Mouse (Mus musculus) midbrain, embryonic 14.5 days (tissue): ENCODE results near the gene Olfr1310. TPM values are rescaled to one million over a fixed set of nuclear protein-coding genes. Genes with fewer than 3 reads are reported as not detected.
"Not testable (repeated sequence)": the region's sequence is repeated elsewhere in the genome, so short reads cannot be mapped to it uniquely, and the experiment has no call there.

ENCODE experiments used
- ATAC-seq: fragments of 200-750 bp; cut with Nextera tagmentation; 2 replicates; pipeline ENCODE4 v1.8.0; 2017; ENCODE audit warnings: moderate number of reproducible peaks, moderate library complexity; ENCODE audit not compliant: low FRiP score, low TSS enrichment
- DNase-seq: peaks from one replicate; pipeline ENCODE4 v3.0.0-alpha.2; 2015
- H3K27ac ChIP-seq: fragments of 300-500 bp; sonication (generic); replicated peaks from 2 replicates; pipeline ENCODE4 v1.5.1; 2014; ENCODE audit warnings: mild to moderate bottlenecking, low read depth, low read length, moderate library complexity
- H3K27me3 ChIP-seq: fragments of 300-500 bp; sonication (generic); 2 replicates; pipeline ENCODE4 v1.6.1; 2014; ENCODE audit warnings: low read length, control low read depth, mixed read lengths; ENCODE audit not compliant: control insufficient read depth, insufficient read depth
- H3K36me3 ChIP-seq: fragments of 300-500 bp; sonication (generic); 2 replicates; pipeline ENCODE4 v1.6.1; 2014; ENCODE audit warnings: low read length, control low read depth; ENCODE audit not compliant: control insufficient read depth, insufficient read depth
- H3K4me1 ChIP-seq: fragments of 300-500 bp; sonication (generic); 2 replicates; pipeline ENCODE4 v1.6.1; 2014; ENCODE audit warnings: mild to moderate bottlenecking, antibody characterized with exemption, low read length, control low read depth; ENCODE audit not compliant: control insufficient read depth, insufficient read depth
- H3K4me2 ChIP-seq: fragments of 300-500 bp; sonication (generic); 2 replicates; pipeline ENCODE4 v1.6.1; 2014; ENCODE audit warnings: mild to moderate bottlenecking, low read length, moderate library complexity
- H3K4me3 ChIP-seq: fragments of 300-500 bp; sonication (generic); replicated peaks from 2 replicates; pipeline ENCODE4 v1.5.1; 2014; ENCODE audit warnings: low read depth, low read length
- H3K9ac ChIP-seq: fragments of 300-500 bp; sonication (generic); replicated peaks from 2 replicates; pipeline ENCODE4 v1.6.1; 2014; ENCODE audit warnings: mild to moderate bottlenecking, low read length, moderate library complexity
- H3K9me3 ChIP-seq: fragments of 300-500 bp; sonication (generic); 2 replicates; pipeline ENCODE4 v1.6.1; 2016; ENCODE audit warnings: low read length, control low read depth, mixed read lengths; ENCODE audit not compliant: control insufficient read depth
- WGBS: fragments of 180-500 bp; shearing (Covaris S2); extraction: QIAGEN DNeasy Blood & Tissue Kit; methylation state at CpG from one replicate; pipeline ENCODE4 v1.1.7; 2014; 5-methylcytosine and 5-hydroxymethylcytosine counted together
- polyA plus RNA-seq: library from polyadenylated mRNA; unstranded; fragments of >200 nt; fragmentation: Nextera tagmentation; extraction: Ambion mirVana; gene quantifications from 2 replicates; pipeline ENCODE4 v1.2.1, GENCODE M21; 2014

Olfr1310 gene
- 0.22 TPM in 1 of 2 replicates, not detected in the other for polyA plus RNA-seq

GRCm38 (mm10) chr2:112012608-112013007 is at the start of gene Olfr1310:
TSS of gene Olfr1310 (minus strand) at chr2:112012708.
- H3K9me3 ChIP-seq = no peaks in the 10 kb centered on the region
- DNase-seq = no peak
- ATAC-seq = no peak
- H3K27me3 ChIP-seq = no peaks in the 10 kb centered on the region
- H3K4me2 ChIP-seq = no peak within 1 kb of the TSS
- no peak within 1 kb of the TSS for H3K9ac ChIP-seq
- H3K4me1 ChIP-seq = no peaks in the 10 kb centered on the region
- H3K36me3 ChIP-seq = no peaks in the 10 kb centered on the region
- no peak within 1 kb of the TSS for H3K4me3 ChIP-seq
- H3K27ac ChIP-seq = no peak within 1 kb of the TSS

- ATAC-seq (no peak), DNase-seq (no peak)
- no peak within 1 kb of the TSS for H3K9ac ChIP-seq
- H3K4me2 ChIP-seq = no peak within 1 kb of the TSS
- no peaks in the 10 kb centered on the region for H3K9me3 ChIP-seq
- no peaks in the 10 kb centered on the region for H3K36me3 ChIP-seq
- WGBS = 35% methylated on average over 1 of the region's 1 CpGs
- no peaks in the 10 kb centered on the region for H3K4me1 ChIP-seq
- no peaks in the 10 kb centered on the region for H3K27me3 ChIP-seq
- no peak within 1 kb of the TSS for H3K4me3 ChIP-seq
- no peak within 1 kb of the TSS for H3K27ac ChIP-seq
These were observed 37.6 kb upstream of the Olfr1310 start, which contains the start of gene Olfr1312 for GRCm38 (mm10) chr2:112050138-112050537. TSS of gene Olfr1312 (minus strand) at chr2:112050238.

- not testable (repeated sequence) for DNase-seq, H3K9ac ChIP-seq, H3K4me3 ChIP-seq, H3K27me3 ChIP-seq, H3K9me3 ChIP-seq, H3K27ac ChIP-seq, H3K36me3 ChIP-seq, H3K4me1 ChIP-seq, H3K4me2 ChIP-seq, ATAC-seq
- WGBS = 50% methylated on average over 6 of the region's 6 CpGs
These were observed 14.5 kb upstream of the Olfr1310 start for GRCm38 (mm10) chr2:112026971-112027370.

GRCm38 (mm10) chr2:112024312-112024711 is 11.8 kb upstream of the Olfr1310 start, which contains the start of gene Olfr1311:
TSS of gene Olfr1311 (minus strand) at chr2:112024412.
- 91% methylated on average over 2 of the region's 2 CpGs for WGBS
- Histone ChIP-seq H3K4me3 (no peak within 1 kb of the TSS), H3K4me1 (no peaks in the 10 kb centered on the region), H3K27ac (no peak within 1 kb of the TSS), H3K36me3 (no peaks in the 10 kb centered on the region), H3K4me2 (no peak within 1 kb of the TSS), H3K9ac (no peak within 1 kb of the TSS), H3K27me3 (no peaks in the 10 kb centered on the region), H3K9me3 (no peaks in the 10 kb centered on the region)
- ATAC-seq (no peak), DNase-seq (no peak)

GRCm38 (mm10) chr2:112014900-112015299 is 2.4 kb upstream of the Olfr1310 start:
- no peaks in the 10 kb centered on the region for H3K4me1 ChIP-seq
- ATAC-seq (no peak), DNase-seq (no peak)
- H3K27ac ChIP-seq = no peak overlapping the region
- H3K9ac ChIP-seq = no peak overlapping the region
- WGBS = 94% methylated on average over 3 of the region's 3 CpGs
- no peak overlapping the region for H3K4me3 ChIP-seq
- H3K27me3 ChIP-seq = no peaks in the 10 kb centered on the region
- no peaks in the 10 kb centered on the region for H3K9me3 ChIP-seq
- no peaks in the 10 kb centered on the region for H3K36me3 ChIP-seq
- no peak overlapping the region for H3K4me2 ChIP-seq

- ATAC-seq (no peak), DNase-seq (no peak)
- H3K9me3 ChIP-seq = no peaks in the 10 kb centered on the region
- H3K36me3 ChIP-seq = no peaks in the 10 kb centered on the region
- no peaks in the 10 kb centered on the region for H3K4me1 ChIP-seq
- no peak within 1 kb of the TSS for H3K9ac ChIP-seq
- H3K27ac ChIP-seq = no peak within 1 kb of the TSS
- H3K4me2 ChIP-seq = no peak within 1 kb of the TSS
- H3K27me3 ChIP-seq = no peaks in the 10 kb centered on the region
- 67% methylated on average over 1 of the region's 1 CpGs for WGBS
- H3K4me3 ChIP-seq = no peak within 1 kb of the TSS
These were observed 22.3 kb downstream of the Olfr1310 start, which contains the start of gene Olfr1309 for GRCm38 (mm10) chr2:111990181-111990580. TSS of gene Olfr1309 (minus strand) at chr2:111990281.

- no peaks in the 10 kb centered on the region for H3K4me1 ChIP-seq
- WGBS = 56% methylated on average over 1 of the region's 1 CpGs
- DNase-seq (no peak), ATAC-seq (no peak)
- no peak within 1 kb of the TSS for H3K4me2 ChIP-seq
- H3K27ac ChIP-seq = no peak within 1 kb of the TSS
- no peaks in the 10 kb centered on the region for H3K9me3 ChIP-seq
- H3K27me3 ChIP-seq = no peaks in the 10 kb centered on the region
- no peak within 1 kb of the TSS for H3K9ac ChIP-seq
- no peaks in the 10 kb centered on the region for H3K36me3 ChIP-seq
- no peak within 1 kb of the TSS for H3K4me3 ChIP-seq
These were observed 47.7 kb downstream of the Olfr1310 start, which contains the start of gene Olfr1308 for GRCm38 (mm10) chr2:111964844-111965243. TSS of gene Olfr1308 (minus strand) at chr2:111964944.

Other genes starting within 250 kb of the Olfr1310 start
- not detected in 2 replicates for gene Olfr1302, start 235.3 kb downstream of the Olfr1310 start, polyA plus RNA-seq
- not detected in 2 replicates for gene Olfr1303, start 192.4 kb downstream of the Olfr1310 start, polyA plus RNA-seq
- not detected in 2 replicates for gene Olfr1305, start 135.6 kb downstream of the Olfr1310 start, polyA plus RNA-seq
- gene Olfr1306, start 96.4 kb downstream of the Olfr1310 start, polyA plus RNA-seq = not detected in 2 replicates
- 0.01 TPM in 1 of 2 replicates, not detected in the other for gene Olfr1307, start 63.3 kb downstream of the Olfr1310 start, polyA plus RNA-seq
- not detected in 2 replicates for gene Olfr1308, start 47.8 kb downstream of the Olfr1310 start, polyA plus RNA-seq
- not detected in 2 replicates for gene Olfr1309, start 22.4 kb downstream of the Olfr1310 start, polyA plus RNA-seq
- not detected in 2 replicates for gene Olfr1311, start 11.7 kb upstream of the Olfr1310 start, polyA plus RNA-seq
- not detected in 2 replicates for gene Olfr1312, start 37.5 kb upstream of the Olfr1310 start, polyA plus RNA-seq
- not detected in 2 replicates for gene Olfr1313, start 65.1 kb upstream of the Olfr1310 start, polyA plus RNA-seq
- gene Olfr1314, start 84.1 kb upstream of the Olfr1310 start, polyA plus RNA-seq = not detected in 2 replicates
- gene Olfr1315-ps1, start 102.7 kb upstream of the Olfr1310 start, polyA plus RNA-seq = not detected in 2 replicates
- gene Olfr1316, start 122.3 kb upstream of the Olfr1310 start, polyA plus RNA-seq = not detected in 2 replicates
- gene Olfr1317, start 127.6 kb upstream of the Olfr1310 start, polyA plus RNA-seq = not detected in 2 replicates
- not detected in 2 replicates for gene Olfr1318, start 141.5 kb upstream of the Olfr1310 start, polyA plus RNA-seq
- gene Lpcat4, start 226.8 kb upstream of the Olfr1310 start, polyA plus RNA-seq = 13.9 and 18.7 TPM in 2 replicates
- gene Nutm1, start 246.6 kb upstream of the Olfr1310 start, polyA plus RNA-seq = 0.05 TPM in 1 of 2 replicates, not detected in the other
- gene Nop10, start 249.2 kb upstream of the Olfr1310 start, polyA plus RNA-seq = 136 and 182 TPM in 2 replicates